Mouse (Mus musculus): Measurements from ENCODE around the gene Sec22b. TPM values are rescaled to one million over a fixed set of nuclear protein-coding genes. Genes with fewer than 3 reads are reported as not detected.

Gene Sec22b
- polyA plus RNA-seq, 1 experiment from 2014 or later: 111 TPM

GRCm38 (mm10) chr3:97951134-97951533, 50.1 kb downstream of the Sec22b start:
- H3K36me3 ChIP-seq: no peaks in the 10 kb centered on the region
- 86% methylated on average over 3 of the region's 3 CpGs for WGBS
- H3K4me1 ChIP-seq: peaks cover 16% of the 10 kb centered on the region
- no peak overlapping the region for H3K4me3 ChIP-seq
- no peak for DNase-seq (ENCODE audit: low spot score)
- H3K9me3 ChIP-seq (replicated peaks): peaks cover 12% of the 10 kb centered on the region; the same call in 1 of the 2 replicates
- H3K27ac ChIP-seq (replicated peaks): no peak overlapping the region
- peaks cover 6% of the 10 kb centered on the region; the same call in 1 of the 2 replicates for H3K27me3 ChIP-seq (ENCODE audit: low read depth, poor library complexity, severe bottlenecking)

GRCm38 (mm10) chr3:97953196-97953595, 52.2 kb downstream of the Sec22b start:
- peaks cover 12% of the 10 kb centered on the region; the same call in 1 of the 2 replicates for H3K9me3 ChIP-seq (replicated peaks)
- no peak for DNase-seq (ENCODE audit: low spot score)
- no peaks in the 10 kb centered on the region for H3K36me3 ChIP-seq
- H3K4me3 ChIP-seq: no peak overlapping the region
- no peak overlapping the region for H3K27ac ChIP-seq (replicated peaks)
- H3K27me3 ChIP-seq (ENCODE audit: low read depth, poor library complexity, severe bottlenecking): no peaks in the 10 kb centered on the region; the same call in 1 of the 2 replicates
- H3K4me1 ChIP-seq: peaks cover 18% of the 10 kb centered on the region
- 78% methylated on average over 2 of the region's 2 CpGs for WGBS

- WGBS: 53% methylated on average over 6 of the region's 6 CpGs
- H3K4me1 ChIP-seq: peaks cover 28% of the 10 kb centered on the region
- no peaks in the 10 kb centered on the region for H3K36me3 ChIP-seq
- H3K9me3 ChIP-seq (replicated peaks): peaks cover 12% of the 10 kb centered on the region; the same call in 1 of the 2 replicates
- H3K27me3 ChIP-seq (ENCODE audit: low read depth, poor library complexity, severe bottlenecking): no peaks in the 10 kb centered on the region
- H3K4me3 ChIP-seq: no peak overlapping the region
- DNase-seq (ENCODE audit: low spot score): no peak
- H3K27ac ChIP-seq (replicated peaks): no peak overlapping the region
Measured at GRCm38 (mm10) chr3:97956322-97956721, 55.3 kb downstream of the Sec22b start.

- no peak overlapping the region for H3K27ac ChIP-seq (replicated peaks)
- DNase-seq (ENCODE audit: low spot score): no peak
- no peak overlapping the region for H3K4me3 ChIP-seq
- H3K36me3 ChIP-seq: no peaks in the 10 kb centered on the region
- H3K27me3 ChIP-seq (ENCODE audit: low read depth, poor library complexity, severe bottlenecking): no peaks in the 10 kb centered on the region
- peaks cover 12% of the 10 kb centered on the region; the same call in 1 of the 2 replicates for H3K9me3 ChIP-seq (replicated peaks)
- peaks cover 31% of the 10 kb centered on the region for H3K4me1 ChIP-seq
- WGBS: 80% methylated on average over 1 of the region's 1 CpGs
Measured at GRCm38 (mm10) chr3:97956926-97957325, 55.9 kb downstream of the Sec22b start.

GRCm38 (mm10) chr3:97960783-97961594, 60.0 kb downstream of the Sec22b start:
- Histone ChIP-seq H3K4me3 (no peak overlapping the region), H3K36me3 (no peaks in the 10 kb centered on the region), H3K27ac (replicated peaks) (no peak overlapping the region), H3K4me1 (peaks cover 36% of the 10 kb centered on the region), H3K9me3 (replicated peaks) (no peaks in the 10 kb centered on the region), H3K27me3 (ENCODE audit: low read depth, poor library complexity, severe bottlenecking) (no peaks in the 10 kb centered on the region)
- DNase-seq (ENCODE audit: low spot score): no peak
- WGBS: 75% methylated on average over 14 of the region's 14 CpGs

GRCm38 (mm10) chr3:97961962-97962361, 61.0 kb downstream of the Sec22b start:
- no peak overlapping the region for H3K27ac ChIP-seq (replicated peaks)
- 74% methylated on average over 6 of the region's 6 CpGs for WGBS

GRCm38 (mm10) chr3:97964878-97965353, 63.9 kb downstream of the Sec22b start:
- no peak overlapping the region for H3K4me3 ChIP-seq
- peaks cover 21% of the 10 kb centered on the region for H3K4me1 ChIP-seq
- H3K27ac ChIP-seq (replicated peaks): no peak overlapping the region
- 77% methylated on average over 14 of the region's 14 CpGs for WGBS
- H3K36me3 ChIP-seq: no peaks in the 10 kb centered on the region
- H3K9me3 ChIP-seq (replicated peaks): no peaks in the 10 kb centered on the region
- H3K27me3 ChIP-seq (ENCODE audit: low read depth, poor library complexity, severe bottlenecking): no peaks in the 10 kb centered on the region
- DNase-seq (ENCODE audit: low spot score): peak; percentile 28

More at GRCm38 (mm10) chr3:97961962-97962361, 61.0 kb downstream of the Sec22b start:
- no peak for DNase-seq (ENCODE audit: low spot score)
- Histone ChIP-seq H3K4me1 (peaks cover 29% of the 10 kb centered on the region), H3K4me3 (no peak overlapping the region), H3K27me3 (ENCODE audit: low read depth, poor library complexity, severe bottlenecking) (no peaks in the 10 kb centered on the region), H3K9me3 (replicated peaks) (no peaks in the 10 kb centered on the region), H3K36me3 (no peaks in the 10 kb centered on the region)

- DNase-seq (ENCODE audit: low spot score): no peak
- Histone ChIP-seq H3K4me3 (no peak overlapping the region), H3K9me3 (replicated peaks) (no peaks in the 10 kb centered on the region), H3K36me3 (no peaks in the 10 kb centered on the region), H3K27me3 (ENCODE audit: low read depth, poor library complexity, severe bottlenecking) (0 out of 2 replicates have a peak, but pooled peaks cover 6% of the 10 kb centered on the region), H3K27ac (replicated peaks) (no peak overlapping the region), H3K4me1 (peaks cover 20% of the 10 kb centered on the region)
- 55% methylated on average over 2 of the region's 2 CpGs for WGBS
Measured at GRCm38 (mm10) chr3:97967627-97968026, 66.6 kb downstream of the Sec22b start.

- no peak overlapping the region for H3K27ac ChIP-seq (replicated peaks)
- H3K36me3 ChIP-seq: no peaks in the 10 kb centered on the region
- no peaks in the 10 kb centered on the region for H3K9me3 ChIP-seq (replicated peaks)
- peaks cover 24% of the 10 kb centered on the region for H3K4me1 ChIP-seq
- H3K4me3 ChIP-seq: no peak overlapping the region
- no peak for DNase-seq (ENCODE audit: low spot score)
- 92% methylated on average over 2 of the region's 2 CpGs for WGBS
- H3K27me3 ChIP-seq (ENCODE audit: low read depth, poor library complexity, severe bottlenecking): 0 out of 2 replicates have a peak, but pooled peaks cover 6% of the 10 kb centered on the region
Measured at GRCm38 (mm10) chr3:97968191-97968590, 67.2 kb downstream of the Sec22b start.

- no peak overlapping the region for H3K4me3 ChIP-seq
- H3K4me1 ChIP-seq: peaks cover 25% of the 10 kb centered on the region
- no peaks in the 10 kb centered on the region for H3K36me3 ChIP-seq
- H3K27me3 ChIP-seq (ENCODE audit: low read depth, poor library complexity, severe bottlenecking): 0 out of 2 replicates have a peak, but pooled peaks cover 6% of the 10 kb centered on the region
- no peaks in the 10 kb centered on the region for H3K9me3 ChIP-seq (replicated peaks)
- DNase-seq (ENCODE audit: low spot score): no peak
- WGBS: 79% methylated on average over 1 of the region's 1 CpGs
- no peak overlapping the region for H3K27ac ChIP-seq (replicated peaks)
Measured at GRCm38 (mm10) chr3:97969019-97969418, 68.0 kb downstream of the Sec22b start.

GRCm38 (mm10) chr3:97971117-97971516, 70.1 kb downstream of the Sec22b start:
- 0 out of 2 replicates have a peak, but pooled peaks cover 6% of the 10 kb centered on the region for H3K27me3 ChIP-seq (ENCODE audit: low read depth, poor library complexity, severe bottlenecking)
- peaks cover 5% of the 10 kb centered on the region; the same call in 1 of the 2 replicates for H3K9me3 ChIP-seq (replicated peaks)
- H3K27ac ChIP-seq (replicated peaks): peak overlapping the region; percentile 47; the same call in 1 of the 2 replicates

GRCm38 (mm10) chr3:97972200-97972599, 71.2 kb downstream of the Sec22b start:
- H3K27ac ChIP-seq (replicated peaks): peak overlapping the region; percentile 47
- H3K4me1 ChIP-seq: peaks cover 25% of the 10 kb centered on the region
- H3K9me3 ChIP-seq (replicated peaks): peaks cover 5% of the 10 kb centered on the region; the same call in 1 of the 2 replicates
- 59% methylated on average over 5 of the region's 5 CpGs for WGBS
- no peaks in the 10 kb centered on the region for H3K36me3 ChIP-seq
- no peak for DNase-seq (ENCODE audit: low spot score)
- H3K27me3 ChIP-seq (ENCODE audit: low read depth, poor library complexity, severe bottlenecking): 0 out of 2 replicates have a peak, but pooled peaks cover 6% of the 10 kb centered on the region
- no peak overlapping the region for H3K4me3 ChIP-seq

More at GRCm38 (mm10) chr3:97971117-97971516, 70.1 kb downstream of the Sec22b start:
- DNase-seq (ENCODE audit: low spot score): no peak
- Histone ChIP-seq H3K4me3 (no peak overlapping the region), H3K4me1 (peaks cover 25% of the 10 kb centered on the region), H3K36me3 (no peaks in the 10 kb centered on the region)
- 25% methylated on average over 7 of the region's 7 CpGs for WGBS

- 0 out of 2 replicates have a peak, but pooled peaks cover 6% of the 10 kb centered on the region for H3K27me3 ChIP-seq (ENCODE audit: low read depth, poor library complexity, severe bottlenecking)
- no peaks in the 10 kb centered on the region for H3K36me3 ChIP-seq
- peaks cover 5% of the 10 kb centered on the region; the same call in 1 of the 2 replicates for H3K9me3 ChIP-seq (replicated peaks)
- 73% methylated on average over 4 of the region's 4 CpGs for WGBS
- no peak overlapping the region for H3K4me3 ChIP-seq
- no peak for DNase-seq (ENCODE audit: low spot score)
- H3K27ac ChIP-seq (replicated peaks): peak overlapping the region; percentile 47; the same call in 1 of the 2 replicates
- H3K4me1 ChIP-seq: peaks cover 29% of the 10 kb centered on the region
Measured at GRCm38 (mm10) chr3:97972707-97973106, 71.7 kb downstream of the Sec22b start.
